Mouse (Mus musculus): ENCODE results near the gene Pde2a.

DNA sequence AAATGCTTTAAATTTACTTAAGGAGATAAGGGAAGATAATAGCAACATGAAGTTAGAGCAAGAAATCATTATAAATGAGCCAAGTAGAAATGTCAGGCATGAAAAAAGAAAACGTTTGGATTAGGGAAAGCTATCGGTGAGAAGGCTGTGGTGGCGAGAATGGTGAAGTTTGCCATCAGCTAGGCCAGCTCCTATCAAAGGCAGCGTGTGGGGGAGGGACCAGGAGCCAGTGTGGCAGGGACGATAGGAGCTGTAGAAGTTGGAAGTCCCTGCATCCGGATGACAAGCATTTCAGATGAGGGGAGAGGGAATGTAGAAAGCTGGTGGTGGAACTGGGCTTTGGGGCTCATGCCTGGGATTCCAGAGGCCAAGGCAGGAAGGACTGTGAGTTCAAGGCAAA is 93.8 kb downstream of the Pde2a start:
- no peak for TF ChIP-seq CTCF (IDR thresholded peaks at IDR 0.05; ENCODE audit: control insufficient read depth, insufficient read depth, low read length)
- no peak for TF ChIP-seq POLR2A (IDR thresholded peaks at IDR 0.05; ENCODE audit: borderline replicate concordance, control insufficient read depth, low read depth, low read length)
